Mouse (Mus musculus): ENCODE data around the gene Lrrc75a. TPM values are rescaled to one million over a fixed set of nuclear protein-coding genes. Genes with fewer than 3 reads are reported as not detected.
A peak's percentile ranks its signal among the peaks of the same experiment; 100 is the strongest.
"Not testable (repeated sequence)": the region's sequence is repeated elsewhere in the genome, so short reads cannot be mapped to it uniquely, and the experiment has no call there.

Gene Lrrc75a
- total RNA-seq (2014; fragmentation: Nextera tagmentation) (2.1 and 3.1 TPM in 2 replicates), total RNA-seq (2017) (0.99 and 1.8 TPM in 2 replicates)

- no peak; the same call in 1 of the 2 replicates for ATAC-seq (replicated peaks; ENCODE audit: low FRiP score, low TSS enrichment, poor library complexity, severe bottlenecking)
These were observed at the start of gene Lrrc75a for GRCm38 (mm10) chr11:62647661-62648590. Lrrc75a (minus strand) TSS chr11:62648523.

GRCm38 (mm10) chr11:62695126-62695525 is 46.8 kb upstream of the Lrrc75a start:
- no peak for ATAC-seq (replicated peaks; ENCODE audit: low FRiP score, low TSS enrichment, poor library complexity, severe bottlenecking)

- ATAC-seq (replicated peaks; ENCODE audit: low FRiP score, low TSS enrichment, poor library complexity, severe bottlenecking), result peak; percentile 79
These were observed 45.2 kb upstream of the Lrrc75a start for GRCm38 (mm10) chr11:62693299-62694184.

GRCm38 (mm10) chr11:62691592-62691991 is 43.3 kb upstream of the Lrrc75a start:
- ATAC-seq (replicated peaks; ENCODE audit: low FRiP score, low TSS enrichment, poor library complexity, severe bottlenecking), result no peak

- ATAC-seq (replicated peaks; ENCODE audit: low FRiP score, low TSS enrichment, poor library complexity, severe bottlenecking), result no peak
These were observed 31.6 kb upstream of the Lrrc75a start for GRCm38 (mm10) chr11:62679954-62680353.

- no peak for ATAC-seq (replicated peaks; ENCODE audit: low FRiP score, low TSS enrichment, poor library complexity, severe bottlenecking)
These were observed 30.5 kb upstream of the Lrrc75a start for GRCm38 (mm10) chr11:62678778-62679354.

- no peak for ATAC-seq (replicated peaks; ENCODE audit: low FRiP score, low TSS enrichment, poor library complexity, severe bottlenecking)
These were observed 27.9 kb upstream of the Lrrc75a start for GRCm38 (mm10) chr11:62676290-62676596.

- peak; percentile 98 for ATAC-seq (replicated peaks; ENCODE audit: low FRiP score, low TSS enrichment, poor library complexity, severe bottlenecking)
These were observed 27.4 kb upstream of the Lrrc75a start for GRCm38 (mm10) chr11:62675480-62676289.

- ATAC-seq (replicated peaks; ENCODE audit: low FRiP score, low TSS enrichment, poor library complexity, severe bottlenecking), result no peak
These were observed 21.7 kb upstream of the Lrrc75a start for GRCm38 (mm10) chr11:62670006-62670405.

GRCm38 (mm10) chr11:62669471-62669870 is 21.1 kb upstream of the Lrrc75a start:
- no peak for ATAC-seq (replicated peaks; ENCODE audit: low FRiP score, low TSS enrichment, poor library complexity, severe bottlenecking)

- no peak for ATAC-seq (replicated peaks; ENCODE audit: low FRiP score, low TSS enrichment, poor library complexity, severe bottlenecking)
These were observed 20.7 kb upstream of the Lrrc75a start for GRCm38 (mm10) chr11:62668986-62669385.

- 0 out of 2 replicates have a peak, but pooled peaks have one; percentile 26 for ATAC-seq (replicated peaks; ENCODE audit: low FRiP score, low TSS enrichment, poor library complexity, severe bottlenecking)
These were observed 15.9 kb upstream of the Lrrc75a start for GRCm38 (mm10) chr11:62664250-62664649.

GRCm38 (mm10) chr11:62660885-62661284 is 12.6 kb upstream of the Lrrc75a start:
- no peak for ATAC-seq (replicated peaks; ENCODE audit: low FRiP score, low TSS enrichment, poor library complexity, severe bottlenecking)

GRCm38 (mm10) chr11:62652080-62652479 is 3.8 kb upstream of the Lrrc75a start:
- ATAC-seq (replicated peaks; ENCODE audit: low FRiP score, low TSS enrichment, poor library complexity, severe bottlenecking), result no peak

GRCm38 (mm10) chr11:62651563-62651962 is 3.2 kb upstream of the Lrrc75a start:
- ATAC-seq (replicated peaks; ENCODE audit: low FRiP score, low TSS enrichment, poor library complexity, severe bottlenecking), result no peak

GRCm38 (mm10) chr11:62649803-62650202 is 1.5 kb upstream of the Lrrc75a start:
- ATAC-seq (replicated peaks; ENCODE audit: low FRiP score, low TSS enrichment, poor library complexity, severe bottlenecking), result not testable (repeated sequence)

- peak; percentile 80 for ATAC-seq (replicated peaks; ENCODE audit: low FRiP score, low TSS enrichment, poor library complexity, severe bottlenecking)
These were observed 468 bp upstream of the Lrrc75a start, which contains the start of gene Mmgt2 for GRCm38 (mm10) chr11:62648591-62649391. Mmgt2 (plus strand) TSS chr11:62648664.

GRCm38 (mm10) chr11:62646958-62647515 is 1.3 kb downstream of the Lrrc75a start:
- ATAC-seq (replicated peaks; ENCODE audit: low FRiP score, low TSS enrichment, poor library complexity, severe bottlenecking), result no peak

All from megakaryocyte-erythroid progenitor cell, adult 5-6 weeks (primary cell).